Mouse (Mus musculus) effector memory CD4-positive, alpha-beta T cell, adult 7 months (primary cell): Measurements from ENCODE around the gene Ear14. TPM values are rescaled to one million over a fixed set of nuclear protein-coding genes. Genes with fewer than 3 reads are reported as not detected.

Experiments
- polyA plus RNA-seq: library from polyadenylated mRNA; unstranded; fragments of 100-300 nt; shearing (Covaris generic); gene quantifications from one replicate; pipeline ENCODE4 v1.2.1, GENCODE M21; 2017

Ear14 gene
- not detected for polyA plus RNA-seq

DNA sequence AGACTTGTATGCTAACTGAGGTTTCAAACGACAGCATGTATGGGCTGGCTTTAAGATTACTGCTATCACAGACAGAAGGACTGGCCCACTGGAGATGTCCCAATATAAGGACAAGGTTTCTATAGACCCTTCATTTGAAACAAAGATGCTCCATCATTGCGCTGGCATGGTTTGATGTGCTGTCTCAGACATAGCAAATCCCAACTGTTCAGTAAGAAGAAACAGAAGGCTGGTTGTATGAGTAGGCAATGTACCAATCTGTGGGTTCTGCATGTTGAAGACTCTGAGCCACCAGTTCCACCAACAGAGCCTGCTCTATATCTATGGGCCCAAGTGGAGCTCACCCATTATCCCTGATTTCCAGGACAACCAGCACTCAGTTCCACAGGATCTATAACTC, at the start of gene Ear14:
Ear14 (plus strand) TSS at position 277 of the 400 bp plus-strand sequence.

DNA sequence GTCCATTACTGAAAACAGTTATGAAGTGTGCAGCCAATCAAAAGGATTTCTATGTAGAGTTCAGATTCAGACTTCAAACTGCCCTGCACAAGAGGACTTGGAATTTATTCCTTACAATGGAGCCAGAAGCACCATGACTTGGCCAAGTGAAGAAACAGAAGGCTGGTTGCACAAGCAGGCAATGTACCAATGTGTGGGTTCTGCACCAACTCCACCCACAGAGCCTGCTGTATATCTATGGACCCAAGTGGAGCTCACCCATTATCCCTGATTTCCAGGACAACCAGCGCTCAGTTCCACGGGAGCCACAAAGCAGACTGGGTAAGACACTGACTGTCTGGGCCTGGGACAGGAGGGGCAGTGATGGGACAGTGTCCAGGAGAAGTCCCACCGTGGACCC, 41.2 kb upstream of the Ear14 start, which contains the start of gene Rnase2b:
Rnase2b (plus strand) TSS at position 285 of the 400 bp plus-strand sequence.

DNA sequence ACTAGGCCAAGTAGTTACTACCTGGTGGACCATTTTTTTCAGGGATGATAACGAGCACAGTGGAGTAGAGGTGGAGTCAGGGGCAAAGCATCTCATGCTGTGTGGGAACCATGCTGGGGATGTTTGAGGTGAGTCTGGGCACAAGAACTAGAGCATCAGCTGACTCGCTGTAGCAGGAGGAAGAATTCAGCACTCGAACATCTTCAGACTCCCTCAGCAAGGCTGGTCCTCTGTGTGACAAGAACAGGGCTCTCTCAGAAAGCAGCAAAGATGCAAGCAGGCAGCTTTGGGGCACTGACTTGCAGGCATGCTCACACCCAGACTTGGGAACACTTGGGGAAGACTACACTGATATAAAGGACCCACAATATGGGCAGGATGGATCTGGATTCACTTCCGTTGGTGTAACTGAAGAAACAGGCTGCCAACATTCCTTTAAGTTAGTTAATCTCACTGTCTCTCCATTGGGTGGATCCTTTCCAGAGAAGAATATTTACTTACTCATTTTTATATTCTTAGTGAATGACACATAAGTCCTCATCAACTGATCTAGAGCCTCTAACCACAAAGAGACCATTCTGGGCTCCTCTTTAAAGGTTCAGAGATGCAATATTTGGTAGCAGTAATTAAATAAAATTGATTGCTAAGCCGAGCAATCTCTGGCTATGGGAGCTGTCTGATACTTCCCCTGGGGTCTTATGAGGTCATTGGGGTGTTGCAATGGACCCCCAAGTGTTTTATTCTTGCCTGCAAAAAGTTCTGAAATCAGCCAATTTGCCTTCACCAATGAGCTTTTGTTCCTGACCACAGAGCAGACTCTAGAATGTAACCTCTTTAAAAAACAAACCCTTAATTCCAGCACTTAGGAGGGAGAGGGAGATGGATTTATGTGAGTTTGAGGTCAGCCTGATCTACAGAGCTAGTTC, 3.8 kb upstream of the Ear14 start, which contains the start of gene Ang2:
Ang2 (minus strand) TSS at position 51 of the 926 bp plus-strand sequence.

Other genes starting within 250 kb of the Ear14 start
- gene Pnp2, start 247.4 kb upstream of the Ear14 start, polyA plus RNA-seq: not detected
- gene Rnase10, start 195.6 kb upstream of the Ear14 start, polyA plus RNA-seq: not detected
- gene Rnase9, start 161.5 kb upstream of the Ear14 start, polyA plus RNA-seq: 0.32 TPM
- gene Rnase11, start 153.2 kb upstream of the Ear14 start, polyA plus RNA-seq: not detected
- not detected for gene Rnase12, start 145.7 kb upstream of the Ear14 start, polyA plus RNA-seq
- gene Olfr750, start 129.0 kb upstream of the Ear14 start, polyA plus RNA-seq: not detected
- gene Rnase4, start 112.3 kb upstream of the Ear14 start, polyA plus RNA-seq: 8.5 TPM
- gene Ang, start 112.2 kb upstream of the Ear14 start, polyA plus RNA-seq: 3.5 TPM
- not detected for gene Eddm3b, start 89.0 kb upstream of the Ear14 start, polyA plus RNA-seq
- not detected for gene Rnase6, start 79.5 kb upstream of the Ear14 start, polyA plus RNA-seq
- not detected for gene Rnase1, start 56.6 kb upstream of the Ear14 start, polyA plus RNA-seq
- not detected for gene Rnase2b, start 41.1 kb upstream of the Ear14 start, polyA plus RNA-seq
- gene Ang2, start 4.2 kb upstream of the Ear14 start, polyA plus RNA-seq: not detected
- gene Rnase2a, start 52.7 kb downstream of the Ear14 start, polyA plus RNA-seq: not detected
- not detected for gene Gm7247, start 158.4 kb downstream of the Ear14 start, polyA plus RNA-seq
- not detected for gene Vmn2r88, start 207.4 kb downstream of the Ear14 start, polyA plus RNA-seq
- 0.23 TPM for gene Vmn2r89, start 248.5 kb downstream of the Ear14 start, polyA plus RNA-seq